Mouse (Mus musculus): ENCODE measurements at regions not wholly inside any gene's neighbourhood (a gene's known extent, or its start where the extent isn't known, plus 50 kb on each side); places are given as distances from the start of the nearest gene placed in this dataset.

DNA sequence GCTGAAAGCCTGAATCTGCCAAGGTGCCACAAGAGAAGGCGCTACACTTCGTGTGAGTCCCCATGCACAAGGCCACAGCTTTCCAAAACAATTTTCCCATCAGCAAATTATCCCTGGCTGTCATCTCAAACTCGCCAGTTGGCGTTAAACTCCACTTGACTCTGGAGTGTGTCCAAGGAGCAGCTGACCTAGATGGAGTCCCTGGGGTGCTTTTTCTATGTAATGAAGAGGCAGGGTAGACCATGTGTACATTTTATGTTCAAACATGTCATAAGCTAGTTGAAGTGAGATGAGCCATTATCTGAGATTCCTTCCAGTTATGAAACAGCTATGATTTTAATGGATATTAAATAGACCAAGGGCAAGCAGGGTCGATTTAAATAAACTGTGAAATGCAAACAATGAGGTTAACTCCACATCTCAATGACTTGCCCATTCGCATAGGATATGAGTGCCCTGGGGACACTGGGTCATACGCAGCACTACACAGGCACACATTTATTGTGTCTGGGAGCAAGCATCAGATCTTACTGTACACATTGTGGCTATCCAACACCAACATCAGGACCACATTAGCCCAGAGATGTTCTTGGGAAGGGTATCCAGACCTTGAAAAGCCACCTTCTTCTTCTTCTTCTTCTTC, 51.0 kb upstream of the Sfswap start:
- TF ChIP-seq MAX (IDR thresholded peaks at IDR 0.05) (no peak), CTCF (IDR thresholded peaks at IDR 0.05; ENCODE audit: control insufficient read depth, insufficient read depth, insufficient read length) (no peak), USF1 (IDR thresholded peaks at IDR 0.05; ENCODE audit: low read depth) (no peak), MYOD1 (IDR thresholded peaks at IDR 0.05; ENCODE audit: control insufficient read depth, insufficient read length, low read depth) (no peak), CEBPB (IDR thresholded peaks at IDR 0.05; ENCODE audit: low read depth) (no peak), FOSL1 (IDR thresholded peaks at IDR 0.05; ENCODE audit: insufficient read depth, low read length, poor library complexity, severe bottlenecking) (no peak)

Measured in C2C12 (cell line).